Mouse (Mus musculus): Measurements from ENCODE around the gene Mrc2.

The Mrc2 gene

GRCm38 (mm10) chr11:105292124-105293071 lies at the start of gene Mrc2:
Gene Mrc2 (plus strand): TSS chr11:105292643.
- peak; percentile 88 for DNase-seq

GRCm38 (mm10) chr11:105246369-105246768 lies 46.1 kb upstream of the Mrc2 start:
- no peak for DNase-seq

DNA sequence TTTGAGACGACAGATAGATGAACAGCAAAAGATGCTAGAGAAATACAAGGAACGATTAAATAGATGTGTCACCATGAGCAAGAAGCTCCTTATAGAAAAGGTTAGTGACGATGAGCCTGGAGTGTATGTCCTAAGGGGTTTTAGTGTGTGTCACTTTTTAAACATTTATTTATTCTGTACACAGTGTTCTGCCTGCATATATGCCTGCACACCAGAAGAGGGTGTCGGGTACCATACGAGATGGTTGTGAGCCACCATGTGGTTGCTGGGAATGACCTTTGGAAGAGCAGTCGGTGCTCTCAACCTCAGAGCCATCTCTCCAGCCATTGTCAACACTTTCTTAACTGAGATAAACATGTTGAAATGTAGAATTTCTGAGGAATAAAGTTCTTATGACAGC lies 45.7 kb upstream of the Mrc2 start:
- DNase-seq: no peak

- DNase-seq: no peak
These were observed 45.1 kb upstream of the Mrc2 start for GRCm38 (mm10) chr11:105247321-105247720.

DNA sequence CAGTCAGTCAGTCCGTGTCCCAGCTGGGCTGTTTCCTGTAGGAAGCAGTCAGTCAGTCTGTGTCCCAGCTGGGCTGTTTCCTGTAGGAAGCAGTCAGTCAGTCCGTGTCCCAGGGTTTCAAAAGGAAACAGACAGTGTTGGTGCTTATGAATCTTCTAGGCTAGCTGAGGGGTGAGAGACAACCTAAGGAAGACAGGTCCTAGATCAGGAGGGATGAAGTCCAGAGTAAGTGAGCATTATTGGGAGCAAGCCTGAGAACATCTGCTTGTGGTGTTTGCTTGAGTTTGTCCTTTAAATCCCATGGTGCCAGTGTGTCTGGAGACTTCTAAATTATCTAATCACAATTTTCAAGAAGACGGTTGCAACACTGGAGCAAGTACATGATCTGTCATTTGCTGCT lies 32.7 kb upstream of the Mrc2 start:
- no peak for DNase-seq

DNA sequence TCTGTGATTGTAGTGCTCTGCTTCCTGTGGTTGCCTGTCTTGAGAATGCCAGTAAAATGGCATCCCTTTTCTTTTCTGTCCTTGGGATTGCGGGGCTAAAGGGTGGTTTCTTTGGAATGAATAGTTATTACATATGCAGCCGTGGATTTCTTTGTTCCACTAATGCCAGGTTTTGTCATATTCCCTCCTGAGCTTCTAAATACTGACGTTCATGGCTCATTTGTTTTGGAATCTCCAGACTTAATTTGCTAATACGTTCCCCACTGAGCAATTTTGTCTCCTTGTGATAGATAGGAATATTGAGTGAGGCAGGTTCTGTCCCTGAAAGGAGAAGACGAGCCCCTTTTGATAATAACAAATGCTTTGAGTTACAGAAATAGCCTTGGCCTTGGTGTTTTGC lies 31.3 kb upstream of the Mrc2 start:
- DNase-seq: no peak

DNA sequence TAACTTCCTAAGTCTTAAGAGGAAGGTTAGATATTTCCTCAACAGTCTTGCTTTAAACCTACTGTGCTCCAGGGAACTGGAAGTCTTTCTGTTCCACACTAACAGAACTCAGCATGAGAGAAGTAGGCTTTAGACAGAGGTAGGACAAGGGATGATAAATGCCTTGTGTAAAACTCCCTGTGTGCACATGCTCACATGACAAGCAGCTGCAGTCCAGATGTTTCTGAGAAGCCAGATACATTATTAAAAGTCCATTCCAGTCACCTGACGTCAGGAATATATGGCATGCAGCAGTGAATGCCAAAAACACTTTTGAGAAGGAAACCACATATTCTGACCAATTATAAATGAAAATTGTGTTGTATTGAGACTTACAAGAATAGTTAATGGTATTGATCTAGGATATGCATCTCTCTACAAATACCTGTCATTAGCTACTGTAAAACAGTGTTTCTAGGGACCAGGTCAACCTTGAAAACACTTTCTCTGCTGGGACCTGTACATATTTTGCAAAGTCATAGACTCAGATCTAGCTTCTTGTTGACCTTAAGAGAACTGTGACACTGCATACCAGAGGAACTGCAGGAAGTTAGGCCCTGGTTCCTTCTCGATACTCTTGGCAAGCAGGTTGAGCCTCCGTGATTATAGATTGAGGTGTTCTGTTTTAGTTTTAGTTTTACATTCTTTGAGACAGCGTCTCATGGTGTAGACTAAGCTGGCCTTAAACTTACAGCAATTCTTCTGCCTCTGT lies 30.7 kb upstream of the Mrc2 start:
- DNase-seq: no peak

DNA sequence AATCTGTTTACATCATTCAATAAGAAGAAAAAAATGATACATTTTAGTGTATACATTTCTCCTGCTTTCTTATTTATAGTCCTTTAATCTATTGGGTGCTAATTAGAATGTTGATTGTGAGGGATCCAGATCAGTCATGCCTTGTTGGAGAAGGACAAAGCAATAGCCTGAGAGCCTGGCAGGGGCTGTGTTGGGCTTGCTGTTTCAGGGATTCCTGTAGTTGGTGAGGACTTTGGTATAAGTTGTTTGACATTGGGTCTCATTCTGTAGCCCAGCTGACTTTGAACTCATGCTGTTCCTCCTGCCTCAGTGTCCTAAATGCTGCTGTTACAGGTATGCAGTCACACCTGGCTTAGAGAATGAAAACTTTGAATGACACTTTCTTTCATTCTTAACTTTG lies 27.9 kb upstream of the Mrc2 start:
- DNase-seq: no peak

DNA sequence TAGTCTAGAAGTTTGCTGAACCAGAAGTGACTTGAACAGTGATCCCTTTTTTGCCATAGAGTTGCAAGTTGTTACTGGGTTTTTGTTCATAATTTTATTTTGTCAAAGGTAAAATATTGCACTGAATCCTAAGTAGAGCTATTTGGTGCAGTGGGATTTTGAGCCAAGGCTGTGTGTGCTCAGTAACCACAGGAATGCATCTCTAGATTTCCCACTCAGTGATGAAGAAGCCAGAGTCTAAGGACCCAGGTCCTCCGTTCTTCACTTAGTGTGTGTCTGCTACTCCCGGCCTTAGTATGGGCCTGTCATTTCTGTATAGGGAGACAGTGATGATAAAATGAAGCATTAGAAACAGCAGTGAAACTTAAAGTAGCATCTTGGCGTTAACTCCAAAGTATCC lies 27.5 kb upstream of the Mrc2 start:
- DNase-seq: no peak

DNA sequence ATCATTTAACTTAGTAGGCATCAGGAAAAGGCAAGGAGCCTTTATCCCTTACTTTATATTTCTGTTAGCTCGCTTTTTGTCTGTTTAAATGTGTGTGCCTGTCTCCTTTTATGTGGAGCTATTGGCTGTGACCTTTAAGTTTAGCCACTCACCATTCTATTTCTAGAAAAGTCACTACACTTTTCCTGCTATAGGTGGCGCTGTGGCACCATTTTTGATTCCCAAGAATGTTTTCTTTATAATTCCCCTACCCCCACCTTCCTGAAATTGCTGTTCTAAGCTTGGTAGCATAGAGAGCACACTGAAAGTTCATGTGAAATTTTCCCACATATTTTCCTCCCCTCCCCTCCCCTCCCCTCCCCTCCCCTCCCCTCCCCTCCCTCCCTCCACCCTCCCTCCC lies 22.3 kb upstream of the Mrc2 start:
- peak; percentile 77 for DNase-seq

- DNase-seq: no peak
These were observed 12.0 kb upstream of the Mrc2 start for GRCm38 (mm10) chr11:105280456-105280855.

DNA sequence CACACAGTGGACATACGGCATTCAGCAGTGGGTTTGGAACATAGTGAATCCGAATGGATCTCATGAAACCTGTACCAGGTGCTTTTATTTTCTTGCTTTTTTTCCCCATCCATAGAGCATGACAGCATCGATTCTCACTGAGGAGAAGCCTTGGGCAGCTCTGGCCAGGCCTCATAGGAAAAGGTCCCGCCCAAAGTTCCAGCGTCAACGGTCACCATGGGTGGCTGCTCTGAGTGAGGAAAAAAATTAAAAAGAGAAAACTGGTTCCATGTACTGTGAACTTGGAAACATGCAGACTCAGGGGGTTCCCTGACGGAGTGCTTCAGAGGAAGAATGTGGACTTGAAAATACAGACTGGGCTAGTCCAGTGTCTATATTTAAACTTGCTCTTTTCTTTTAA lies 11.2 kb upstream of the Mrc2 start:
- DNase-seq: no peak

- DNase-seq: no peak
These were observed 10.5 kb upstream of the Mrc2 start for GRCm38 (mm10) chr11:105281763-105282459.

GRCm38 (mm10) chr11:105282460-105282859 lies 10.0 kb upstream of the Mrc2 start:
- peak; percentile 36 for DNase-seq

DNA sequence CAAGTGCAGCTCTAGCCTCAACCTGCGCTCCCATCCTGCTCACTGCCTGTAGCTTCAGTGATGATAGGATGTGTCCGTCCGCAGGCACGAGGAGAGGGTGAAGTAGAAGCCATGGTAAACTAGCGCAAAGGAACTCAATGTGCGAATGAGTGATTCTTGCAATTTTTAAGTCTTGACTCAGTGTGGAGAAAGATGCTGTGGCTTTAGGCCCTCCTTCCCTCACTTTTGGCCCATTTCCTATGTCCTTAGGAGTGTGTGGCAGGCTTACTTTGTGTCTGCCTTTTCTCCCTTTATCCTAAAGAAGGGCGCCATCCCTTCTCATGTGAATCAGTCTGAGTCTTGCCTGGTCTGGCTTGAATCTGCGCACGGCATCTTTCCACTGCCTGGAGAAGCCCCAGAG lies 9.4 kb upstream of the Mrc2 start:
- no peak for DNase-seq

- peak; percentile 46 for DNase-seq
These were observed 6.7 kb upstream of the Mrc2 start for GRCm38 (mm10) chr11:105285720-105286119.

GRCm38 (mm10) chr11:105289403-105289802 lies 3.0 kb upstream of the Mrc2 start:
- DNase-seq: peak; percentile 44

DNA sequence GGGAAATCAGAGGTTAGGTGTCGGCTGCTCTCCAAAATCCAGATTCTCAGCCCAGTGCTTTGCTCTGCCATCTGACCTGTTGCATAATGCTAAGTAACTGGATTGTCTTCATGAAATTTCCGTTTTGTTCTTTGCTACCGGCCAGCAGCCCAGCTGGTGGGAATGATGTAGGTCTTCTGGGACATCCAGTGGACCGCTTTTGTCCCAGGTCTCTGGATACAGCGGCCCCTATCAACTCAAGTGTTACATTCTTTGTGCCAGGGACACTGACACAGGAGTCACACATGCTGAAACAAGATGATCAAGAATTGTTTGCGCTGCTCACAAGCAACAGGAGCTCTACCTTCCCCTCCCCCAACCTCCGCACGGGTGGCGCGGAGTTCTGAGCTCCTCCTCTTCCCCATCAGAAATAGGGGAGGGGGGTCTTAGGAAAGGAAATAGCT lies 741 bp upstream of the Mrc2 start:
- peak; percentile 60 for DNase-seq

- peak; percentile 87 for DNase-seq
These were observed 698 bp downstream of the Mrc2 start for GRCm38 (mm10) chr11:105293101-105293581.

GRCm38 (mm10) chr11:105293901-105294494 lies 1.6 kb downstream of the Mrc2 start:
- DNase-seq: peak; percentile 46

DNA sequence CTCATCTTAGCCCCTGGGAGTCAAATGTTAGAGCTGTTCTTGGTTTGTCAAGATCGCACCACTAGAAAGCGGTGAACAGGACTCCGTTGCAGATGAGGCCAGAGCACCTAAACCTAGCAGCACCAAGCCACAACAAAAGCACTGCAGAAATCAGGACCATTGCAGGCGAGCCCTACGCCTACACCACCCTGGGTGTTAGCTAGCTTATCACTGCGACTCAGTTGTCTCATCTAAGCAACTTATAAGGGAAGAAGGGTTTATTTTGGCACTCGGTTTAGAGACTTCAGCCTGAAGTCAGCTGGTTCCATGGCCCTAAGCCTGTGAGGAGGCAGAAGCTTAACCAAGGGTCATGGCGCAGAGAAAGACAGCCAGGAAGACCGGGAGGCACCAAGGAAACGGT lies 3.6 kb downstream of the Mrc2 start:
- no peak for DNase-seq

- no peak for DNase-seq
These were observed 17.8 kb downstream of the Mrc2 start for GRCm38 (mm10) chr11:105310197-105310596.

All from kidney, postnatal 10 days (tissue).